Mouse (Mus musculus): ENCODE measurements around the gene Sirpb1a.

- TF ChIP-seq CTCF (IDR thresholded peaks at IDR 0.05) (no peak), EP300 (IDR thresholded peaks at IDR 0.05) (no peak)
Observed at GRCm38 (mm10) chr3:15334182-15334581, 92.1 kb downstream of the Sirpb1a start.
